13 mouse cellular contexts compared by ENCODE assay signal in genomic region chr3:98034622-98035593, GRCm38 (mm10). TPM values are rescaled to one million over a fixed set of nuclear protein-coding genes. Genes with fewer than 3 reads are reported as not detected.
DNase-seq lines count a peak whose midpoint lies in the region; ATAC-seq and TF ChIP-seq lines count a peak whose summit lies in the region.
"Had no signal": no experiment of that assay in that cellular context is flagged by ENCODE, and none has a peak within 500 bp of the region (broad histone marks: within the 10 kb centered on the region; RNA-seq: fewer than 3 reads in every experiment).

No protein-coding gene starts in this region.

- no peak for DNase-seq in kidney, postnatal 4 days
- DNase-seq in forebrain, embryonic 11.5 days (ENCODE audit: low spot score): no peak
- no peak for DNase-seq in hindbrain, embryonic 14.5 days (ENCODE audit: low spot score)
- DNase-seq in midbrain, postnatal 0 days (ENCODE audit: low spot score): peak; percentile 50
- DNase-seq in right cerebral cortex, adult 2 months (ENCODE audit: low spot score in 2 of 2): no peak
- DNase-seq: adrenal gland, postnatal 14 days; gastrocnemius, postnatal 14 days; liver, embryonic 13.5 days; right cerebral cortex, postnatal 14 days; thymus, postnatal 25 days had no signal

- H3K27me3 ChIP-seq in kidney, embryonic 16.5 days (ENCODE audit: insufficient read depth, low read length): no peaks in the 10 kb centered on the region
- no peaks in the 10 kb centered on the region for H3K27me3 ChIP-seq in forebrain, embryonic 11.5 days (ENCODE audit: control insufficient read depth, insufficient read depth, low read length)
- H3K27me3 ChIP-seq in hindbrain, embryonic 14.5 days (ENCODE audit: control insufficient read depth, insufficient read depth, low read length): no peaks in the 10 kb centered on the region
- H3K27me3 ChIP-seq in midbrain, postnatal 0 days (ENCODE audit: insufficient read depth, low read length): no peaks in the 10 kb centered on the region
- H3K27me3 ChIP-seq: liver, embryonic 13.5 days had no signal

- H3K27ac ChIP-seq in kidney, embryonic 16.5 days (ENCODE audit: low read length): peak overlapping the region; percentile 24
- H3K27ac ChIP-seq in forebrain, embryonic 11.5 days (ENCODE audit: low read depth, low read length): peak overlapping the region; percentile 46; the same call in 1 of the 2 replicates
- H3K27ac ChIP-seq in hindbrain, embryonic 14.5 days: peak overlapping the region; percentile 70
- no peak overlapping the region for H3K27ac ChIP-seq in midbrain, postnatal 0 days (ENCODE audit: low read depth, low read length)
- H3K27ac ChIP-seq: liver, embryonic 13.5 days had no signal

- 0 out of 2 replicates have a peak, but pooled peaks have one; percentile 44 for ATAC-seq in kidney, embryonic 16.5 days (ENCODE audit: low FRiP score, low TSS enrichment)
- ATAC-seq in forebrain, embryonic 11.5 days (replicated peaks; ENCODE audit: low FRiP score): no peak; the same call in 1 of the 2 replicates
- ATAC-seq in hindbrain, embryonic 14.5 days (ENCODE audit: low FRiP score): 0 out of 2 replicates have a peak, but pooled peaks have one; percentile 42
- no peak for ATAC-seq in midbrain, postnatal 0 days (ENCODE audit: low FRiP score)
- ATAC-seq in erythroid progenitor cell, adult 5-6 weeks (replicated peaks; ENCODE audit: low FRiP score, poor library complexity, severe bottlenecking): no peak

- H3K4me2 ChIP-seq in kidney, embryonic 16.5 days (replicated peaks; ENCODE audit: low read depth, low read length): peak overlapping the region; percentile 11; the same call in 1 of the 2 replicates
- no peak overlapping the region for H3K4me2 ChIP-seq in forebrain, embryonic 11.5 days (ENCODE audit: low read depth, low read length, severe bottlenecking)
- peak overlapping the region; percentile 22; the same call in 1 of the 2 replicates for H3K4me2 ChIP-seq in hindbrain, embryonic 14.5 days (replicated peaks)
- H3K4me2 ChIP-seq in midbrain, postnatal 0 days (ENCODE audit: low read depth, low read length, poor library complexity, severe bottlenecking): no peak overlapping the region
- H3K4me2 ChIP-seq: liver, embryonic 13.5 days had no signal

- 37% methylated on average over 15 of the region's 15 CpGs for WGBS in kidney, embryonic 16.5 days
- 33% methylated on average over 15 of the region's 15 CpGs for WGBS in forebrain, embryonic 11.5 days
- 37% methylated on average over 15 of the region's 15 CpGs for WGBS in hindbrain, embryonic 14.5 days
- WGBS in midbrain, postnatal 0 days: 43% methylated on average over 15 of the region's 15 CpGs

- H3K9me3 ChIP-seq in kidney, embryonic 16.5 days (ENCODE audit: low read length): no peaks in the 10 kb centered on the region
- no peaks in the 10 kb centered on the region for H3K9me3 ChIP-seq in forebrain, embryonic 11.5 days (ENCODE audit: control insufficient read depth, low read length)
- no peaks in the 10 kb centered on the region for H3K9me3 ChIP-seq in hindbrain, embryonic 14.5 days (ENCODE audit: control insufficient read depth, low read length)
- H3K9me3 ChIP-seq in midbrain, postnatal 0 days (ENCODE audit: low read length): no peaks in the 10 kb centered on the region
- H3K9me3 ChIP-seq: liver, embryonic 13.5 days had no signal

- H3K36me3 ChIP-seq in kidney, embryonic 16.5 days (ENCODE audit: insufficient read depth, low read length): no peaks in the 10 kb centered on the region
- H3K36me3 ChIP-seq in forebrain, embryonic 11.5 days (ENCODE audit: control insufficient read depth, insufficient read depth, low read length): no peaks in the 10 kb centered on the region
- no peaks in the 10 kb centered on the region for H3K36me3 ChIP-seq in hindbrain, embryonic 14.5 days (replicated peaks; ENCODE audit: control insufficient read depth, insufficient read depth)
- H3K36me3 ChIP-seq in midbrain, postnatal 0 days (ENCODE audit: insufficient read depth, low read length): no peaks in the 10 kb centered on the region
- H3K36me3 ChIP-seq: G1E; liver, embryonic 13.5 days had no signal

- no peak for TF ChIP-seq CTCF in midbrain, postnatal 0 days (IDR thresholded peaks at IDR 0.05)

- H3K4me1 ChIP-seq in kidney, embryonic 16.5 days (ENCODE audit: insufficient read depth, low read length): peaks cover 91% of the 10 kb centered on the region
- H3K4me1 ChIP-seq in forebrain, embryonic 11.5 days (replicated peaks; ENCODE audit: control insufficient read depth, insufficient read depth, low read length): peaks cover 24% of the 10 kb centered on the region
- H3K4me1 ChIP-seq in hindbrain, embryonic 14.5 days (replicated peaks; ENCODE audit: control insufficient read depth, insufficient read depth, low read length): peaks cover 43% of the 10 kb centered on the region
- peaks cover 14% of the 10 kb centered on the region for H3K4me1 ChIP-seq in midbrain, postnatal 0 days (ENCODE audit: insufficient read depth, low read length)

- H3K9ac ChIP-seq in kidney, embryonic 16.5 days (replicated peaks; ENCODE audit: low read length): no peak overlapping the region; the same call in 1 of the 2 replicates
- H3K9ac ChIP-seq in forebrain, embryonic 11.5 days (ENCODE audit: low read length): peak overlapping the region; percentile 23; the same call in 1 of the 2 replicates
- 0 out of 2 replicates have a peak overlapping the region, but pooled peaks have one; percentile 10 for H3K9ac ChIP-seq in hindbrain, embryonic 14.5 days
- H3K9ac ChIP-seq in midbrain, postnatal 0 days (replicated peaks; ENCODE audit: low read length, poor library complexity, severe bottlenecking): no peak overlapping the region
- H3K9ac ChIP-seq: liver, embryonic 13.5 days had no signal

- no peak overlapping the region for H3K4me3 ChIP-seq in kidney, embryonic 16.5 days (ENCODE audit: low read length)
- H3K4me3 ChIP-seq in forebrain, embryonic 11.5 days (ENCODE audit: low read depth, low read length): no peak overlapping the region
- H3K4me3 ChIP-seq in hindbrain, embryonic 14.5 days (replicated peaks; ENCODE audit: low read length): no peak overlapping the region
- no peak overlapping the region for H3K4me3 ChIP-seq in midbrain, postnatal 0 days (ENCODE audit: low read depth, low read length)
- H3K4me3 ChIP-seq: liver, embryonic 13.5 days had no signal

RNA-seq across cellular contexts. Expression of gene Notch2, which starts 21.6 kb away (rescaled TPM):
- 31.1 and 33.8 TPM in 2 replicates for polyA plus RNA-seq in kidney, embryonic 16.5 days (2015; fragmentation: Nextera tagmentation; extraction: Ambion mirVana)
- polyA plus RNA-seq in forebrain, embryonic 11.5 days (2014; fragmentation: Nextera tagmentation; extraction: Ambion mirVana): 27.6 TPM in 2 replicates
- polyA plus RNA-seq in hindbrain, embryonic 14.5 days (2014; fragmentation: Nextera tagmentation; extraction: Ambion mirVana): 14.8 and 15.2 TPM in 2 replicates
- total RNA-seq in midbrain, postnatal 0 days (2014; rRNA removed): 22.8 and 33.5 TPM in 2 replicates
- 5.4 and 6.1 TPM in 2 replicates for polyA plus RNA-seq in midbrain, postnatal 0 days (2015; fragmentation: Nextera tagmentation; extraction: Ambion mirVana)
- 16.3 and 16.6 TPM in 2 replicates for total RNA-seq in erythroid progenitor cell, adult 5-6 weeks (2015; ENCODE audit: low replicate concordance)
- total RNA-seq in erythroid progenitor cell, adult 5-6 weeks (2017; ENCODE audit: low replicate concordance): 11.0 and 18.5 TPM in 2 replicates
- polyA plus RNA-seq: G1E had no signal

Comparison
In these comparisons a context has a peak if more than half of its experiments do, and no peak if none do; other contexts are left out.
1. ATAC-seq: peak in kidney, embryonic 16.5 days (single experiment) and hindbrain, embryonic 14.5 days (single experiment); none in forebrain, embryonic 11.5 days (single experiment), midbrain, postnatal 0 days (single experiment) and erythroid progenitor cell, adult 5-6 weeks (single experiment).
2. H3K4me2 ChIP-seq: peak in kidney, embryonic 16.5 days (single experiment) and hindbrain, embryonic 14.5 days (single experiment); none in forebrain, embryonic 11.5 days (single experiment) and midbrain, postnatal 0 days (single experiment).
3. H3K9ac ChIP-seq: peak in forebrain, embryonic 11.5 days (single experiment) and hindbrain, embryonic 14.5 days (single experiment); none in kidney, embryonic 16.5 days (single experiment) and midbrain, postnatal 0 days (single experiment).